Mouse (Mus musculus) olfactory bulb, adult 2 months (tissue): Measurements from ENCODE around the gene Kxd1. TPM values are rescaled to one million over a fixed set of nuclear protein-coding genes. Genes with fewer than 3 reads are reported as not detected.

Experiments used
- H3K27ac ChIP-seq: fragments of 200-500 bp; 2 replicates; pipeline ENCODE4 v1.5.1; 2012; ENCODE audit warnings: low read depth, low read length; ENCODE audit not compliant: insufficient read depth
- H3K4me1 ChIP-seq: fragments of 200-500 bp; 2 replicates; pipeline ENCODE4 v1.6.1; 2012; ENCODE audit warnings: low read length; ENCODE audit not compliant: control insufficient read depth, insufficient read depth
- H3K4me3 ChIP-seq: fragments of 200-500 bp; 2 replicates; pipeline ENCODE4 v1.5.1; 2012; ENCODE audit warnings: mild to moderate bottlenecking, low read depth, low read length, moderate library complexity; ENCODE audit not compliant: insufficient read depth
- CTCF ChIP-seq: fragments of 200-500 bp; IDR thresholded peaks from 2 replicates; pipeline ENCODE4 v1.5.1; 2012; ENCODE audit warnings: low read depth, mild to moderate bottlenecking, low read length, moderate library complexity; ENCODE audit not compliant: insufficient read depth
- POLR2A ChIP-seq: fragments of 200-500 bp; IDR thresholded peaks from 2 replicates; pipeline ENCODE4 v1.6.1; 2012; ENCODE audit warnings: mild to moderate bottlenecking, low read depth, low read length, moderate library complexity; ENCODE audit not compliant: insufficient read depth
- WGBS: fragments of 180-500 bp; shearing (Covaris S2); methylation state at CpG from one replicate; pipeline ENCODE4 v1.1.7; 2018; 5-methylcytosine and 5-hydroxymethylcytosine counted together
- polyA plus RNA-seq: library from polyadenylated mRNA; stranded (reverse); fragments of >200 nt; gene quantifications from 2 replicates; pipeline ENCODE4 v1.2.4, GENCODE M21; 2012; ENCODE audit warnings: low replicate concordance; ENCODE audit not compliant: missing spikeins, insufficient read depth, insufficient read length

Gene Kxd1
- polyA plus RNA-seq, 1 experiment, result not detected

- Histone ChIP-seq H3K4me3 (peak overlapping the region; percentile 89), H3K27ac (no peak overlapping the region), H3K4me1 (peaks cover 35% of the 10 kb centered on the region)
- WGBS, result 51% methylated on average over 7 of the region's 7 CpGs
- TF ChIP-seq POLR2A (no peak), CTCF (no peak)
These were observed 41.5 kb downstream of the Kxd1 start for GRCm38 (mm10) chr8:70486191-70486681.

- Histone ChIP-seq H3K27ac (no peak overlapping the region), H3K4me1 (peaks cover 17% of the 10 kb centered on the region), H3K4me3 (no peak overlapping the region)
- 67% methylated on average over 2 of the region's 2 CpGs for WGBS
- TF ChIP-seq CTCF, result no peak
- TF ChIP-seq POLR2A, result no peak
These were observed 44.8 kb downstream of the Kxd1 start for GRCm38 (mm10) chr8:70482943-70483342.

- WGBS, result 62% methylated on average over 3 of the region's 3 CpGs
- H3K4me1 ChIP-seq, result peaks cover 23% of the 10 kb centered on the region
- TF ChIP-seq CTCF (no peak), POLR2A (no peak)
- H3K4me3 ChIP-seq, result no peak overlapping the region
- no peak overlapping the region for H3K27ac ChIP-seq
These were observed 45.8 kb downstream of the Kxd1 start for GRCm38 (mm10) chr8:70481908-70482307.

- 5% methylated on average over 21 of the region's 21 CpGs for WGBS
- no peak for TF ChIP-seq CTCF
- TF ChIP-seq POLR2A, result no peak
- Histone ChIP-seq H3K4me3 (peak overlapping the region; percentile 74), H3K27ac (no peak overlapping the region), H3K4me1 (peaks cover 24% of the 10 kb centered on the region)
These were observed 50.3 kb downstream of the Kxd1 start for GRCm38 (mm10) chr8:70477269-70477982.

- TF ChIP-seq POLR2A (no peak; the same call in 1 of the 2 replicates), CTCF (no peak)
- under 1% methylated on average over 53 of the region's 53 CpGs for WGBS
- Histone ChIP-seq H3K4me1 (peaks cover 22% of the 10 kb centered on the region), H3K4me3 (peak within 1 kb of the TSS; percentile 74), H3K27ac (no peak within 1 kb of the TSS)
These were observed 51.2 kb downstream of the Kxd1 start, which contains the start of gene Klhl26 for GRCm38 (mm10) chr8:70476333-70477268. Gene Klhl26, minus strand, starts transcription at chr8:70476968.

- 97% methylated on average over 7 of the region's 7 CpGs for WGBS
- no peak overlapping the region for H3K4me3 ChIP-seq
- peaks cover 39% of the 10 kb centered on the region for H3K4me1 ChIP-seq
- no peak for TF ChIP-seq POLR2A
- no peak for TF ChIP-seq CTCF
- H3K27ac ChIP-seq, result no peak overlapping the region
These were observed 55.9 kb downstream of the Kxd1 start for GRCm38 (mm10) chr8:70471856-70472255.

GRCm38 (mm10) chr8:70469938-70470337, 57.8 kb downstream of the Kxd1 start:
- Histone ChIP-seq H3K4me3 (no peak overlapping the region), H3K4me1 (peaks cover 30% of the 10 kb centered on the region), H3K27ac (no peak overlapping the region)
- WGBS, result 60% methylated on average over 2 of the region's 2 CpGs
- no peak for TF ChIP-seq POLR2A
- no peak for TF ChIP-seq CTCF

GRCm38 (mm10) chr8:70469295-70469916, 58.4 kb downstream of the Kxd1 start:
- Histone ChIP-seq H3K27ac (no peak overlapping the region), H3K4me3 (no peak overlapping the region), H3K4me1 (peaks cover 29% of the 10 kb centered on the region)
- 20% methylated on average over 10 of the region's 10 CpGs for WGBS
- TF ChIP-seq CTCF (no peak), POLR2A (no peak)

GRCm38 (mm10) chr8:70468733-70469132, 59.0 kb downstream of the Kxd1 start:
- TF ChIP-seq POLR2A, result no peak
- no peak for TF ChIP-seq CTCF
- H3K4me1 ChIP-seq, result peaks cover 34% of the 10 kb centered on the region
- no peak overlapping the region for H3K27ac ChIP-seq
- WGBS, result 93% methylated on average over 4 of the region's 4 CpGs
- no peak overlapping the region for H3K4me3 ChIP-seq
